Mouse (Mus musculus): ENCODE data around the gene Itgb1.
A peak's percentile ranks its signal among the peaks of the same experiment; 100 is the strongest.

Gene Itgb1

DNA sequence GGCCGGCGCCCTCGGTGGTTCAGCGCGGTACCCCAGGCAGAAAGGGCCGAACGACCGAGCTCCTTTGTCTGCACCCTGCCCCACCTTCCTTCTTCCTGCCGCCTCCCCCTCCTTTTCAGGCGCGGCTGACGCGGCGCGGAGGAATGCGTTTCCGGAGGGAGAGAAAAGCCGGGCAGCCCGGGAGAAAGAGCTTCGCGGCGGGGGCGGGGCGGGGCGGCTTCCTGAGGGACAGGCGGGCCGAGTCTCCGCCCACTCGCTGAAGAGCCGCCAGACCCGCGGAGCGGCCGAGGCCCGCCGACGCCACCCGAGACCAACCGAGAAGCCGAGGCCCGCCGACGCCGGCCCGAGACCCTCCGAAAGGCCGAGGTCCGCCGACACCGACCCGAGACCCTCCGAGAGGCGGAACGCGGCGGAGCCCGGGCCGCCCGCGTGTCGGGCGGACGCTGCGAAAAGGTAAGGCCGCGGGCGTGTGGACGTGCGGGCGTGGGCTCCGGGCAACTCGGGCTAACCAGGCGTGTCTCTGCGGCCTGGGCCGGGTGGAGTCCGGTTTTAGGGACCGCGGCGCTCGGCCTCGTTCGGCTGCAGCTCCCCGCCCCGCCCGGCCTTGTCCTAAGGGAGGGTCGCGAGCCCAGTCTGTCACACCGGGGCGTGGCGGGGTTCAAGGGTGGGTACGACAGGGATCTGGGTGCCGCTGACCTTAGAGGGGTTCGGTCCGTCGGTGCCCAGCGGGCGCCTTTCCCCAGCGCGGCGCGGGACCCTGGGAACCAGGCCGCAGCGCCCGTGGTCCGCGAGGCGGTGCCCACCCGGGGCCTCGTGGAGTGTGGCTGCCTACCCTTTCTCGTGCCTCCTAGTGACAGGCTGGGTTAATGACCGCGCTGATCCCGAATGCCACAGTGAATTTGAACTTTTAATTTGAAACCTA lies at the start of gene Itgb1:
Gene Itgb1 (plus strand): TSS at position 148 of the 922 bp plus-strand sequence.
- peak; percentile 95 for DNase-seq (ENCODE audit: low read depth, low spot score)

DNA sequence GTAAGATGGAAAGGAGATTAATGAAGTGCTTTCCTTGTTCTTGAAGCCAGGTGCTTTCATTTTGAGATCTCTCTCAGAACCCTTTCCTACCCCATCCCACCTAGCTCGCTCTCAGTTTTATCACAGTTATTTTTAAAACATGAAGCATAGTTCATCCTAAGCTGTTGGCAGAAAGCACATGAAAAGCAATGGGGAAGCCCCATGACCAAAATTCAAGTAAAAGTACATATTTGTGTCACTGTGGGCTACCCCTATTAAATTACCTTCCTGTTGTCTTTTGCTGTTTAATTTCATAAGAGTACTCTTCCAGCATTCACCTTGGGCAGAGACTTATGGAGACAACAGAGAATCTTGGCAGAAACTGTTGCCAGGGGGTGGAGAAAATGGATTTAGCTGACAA lies 42.4 kb upstream of the Itgb1 start:
- no peak for DNase-seq (ENCODE audit: low read depth, low spot score)

DNA sequence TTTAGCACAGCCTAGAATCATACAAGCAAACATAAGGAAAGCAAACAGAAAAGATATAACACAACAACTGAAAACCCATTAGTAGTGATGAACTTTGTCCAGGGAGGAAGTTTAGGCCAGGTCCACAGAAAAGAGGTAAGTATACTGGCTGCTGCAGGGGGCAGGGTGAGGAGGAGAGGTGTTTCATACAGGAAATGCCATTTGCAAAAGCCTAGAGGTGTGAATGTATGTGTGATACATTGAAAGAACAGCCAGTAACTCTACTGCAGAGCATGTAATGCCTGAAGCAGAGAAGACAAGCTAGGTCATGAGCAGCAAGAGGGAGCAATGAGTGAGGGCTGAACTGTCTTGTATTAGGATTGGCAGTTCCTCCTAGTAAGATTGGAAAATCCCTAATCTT lies 40.0 kb upstream of the Itgb1 start:
- DNase-seq (ENCODE audit: low read depth, low spot score), result no peak

DNA sequence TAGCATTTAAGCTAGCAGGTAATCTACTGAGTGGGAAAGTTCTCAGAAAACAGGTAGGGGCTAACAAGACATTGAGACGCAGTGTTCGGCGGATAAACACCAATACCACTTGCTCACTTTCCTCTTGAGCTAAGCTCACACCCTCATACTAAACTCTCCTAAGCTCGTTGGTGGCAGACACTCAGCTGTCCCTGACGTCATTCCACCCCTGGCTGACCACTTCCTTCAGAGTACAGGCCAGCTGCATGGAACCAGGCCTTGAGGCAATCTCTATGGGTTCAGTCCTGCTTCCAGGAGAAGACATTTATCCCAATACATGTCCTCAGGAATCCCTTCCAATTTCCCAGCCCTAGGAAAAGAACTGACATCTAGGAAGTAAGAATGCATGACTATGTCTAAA lies 39.0 kb upstream of the Itgb1 start:
- DNase-seq (ENCODE audit: low read depth, low spot score), result no peak

DNA sequence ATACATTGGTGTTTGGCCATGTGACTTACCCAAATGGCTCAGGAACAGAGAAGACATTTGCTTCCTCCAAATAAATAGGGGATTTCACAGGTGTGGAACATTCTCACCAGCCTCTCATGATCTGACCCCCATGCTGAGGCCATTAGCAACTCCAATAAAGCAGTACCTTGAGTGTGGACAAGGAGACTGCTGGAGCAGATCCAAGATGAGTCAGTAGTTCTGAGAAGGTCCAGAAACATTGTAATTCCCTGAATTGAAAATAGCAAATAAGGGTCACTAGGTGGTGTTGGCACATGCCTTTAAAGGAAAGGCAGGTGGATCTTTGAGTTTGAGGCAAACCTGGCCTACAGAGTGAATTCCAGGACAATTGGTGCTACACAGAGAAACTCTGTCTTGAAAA lies 37.4 kb upstream of the Itgb1 start:
- DNase-seq (ENCODE audit: low read depth, low spot score), result no peak

DNA sequence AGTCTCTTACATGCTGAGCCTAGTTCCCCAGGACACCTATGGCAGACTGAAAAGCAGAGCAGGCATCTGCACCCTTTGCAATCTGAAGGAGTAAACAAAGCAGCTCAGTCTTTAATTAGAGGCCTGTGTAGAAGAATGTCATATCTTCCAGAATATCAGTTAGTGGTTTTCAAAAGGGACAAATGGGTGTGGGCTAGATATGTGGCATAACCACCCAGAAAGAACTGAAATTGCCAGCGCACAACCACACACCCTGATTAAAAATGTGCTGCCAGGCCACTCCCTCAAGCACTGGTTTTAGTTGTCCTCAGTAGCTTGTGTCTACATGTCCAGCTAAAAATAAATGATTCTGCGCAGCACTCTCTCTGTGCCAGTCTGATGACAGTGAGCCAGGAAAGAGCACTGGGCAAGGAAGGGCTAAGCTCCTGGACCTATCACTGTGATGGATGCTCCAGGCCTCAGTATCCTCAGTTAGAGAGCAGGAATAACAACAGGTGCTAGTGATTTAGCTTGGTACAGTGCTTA lies 35.1 kb upstream of the Itgb1 start:
- no peak for DNase-seq (ENCODE audit: low read depth, low spot score)

DNA sequence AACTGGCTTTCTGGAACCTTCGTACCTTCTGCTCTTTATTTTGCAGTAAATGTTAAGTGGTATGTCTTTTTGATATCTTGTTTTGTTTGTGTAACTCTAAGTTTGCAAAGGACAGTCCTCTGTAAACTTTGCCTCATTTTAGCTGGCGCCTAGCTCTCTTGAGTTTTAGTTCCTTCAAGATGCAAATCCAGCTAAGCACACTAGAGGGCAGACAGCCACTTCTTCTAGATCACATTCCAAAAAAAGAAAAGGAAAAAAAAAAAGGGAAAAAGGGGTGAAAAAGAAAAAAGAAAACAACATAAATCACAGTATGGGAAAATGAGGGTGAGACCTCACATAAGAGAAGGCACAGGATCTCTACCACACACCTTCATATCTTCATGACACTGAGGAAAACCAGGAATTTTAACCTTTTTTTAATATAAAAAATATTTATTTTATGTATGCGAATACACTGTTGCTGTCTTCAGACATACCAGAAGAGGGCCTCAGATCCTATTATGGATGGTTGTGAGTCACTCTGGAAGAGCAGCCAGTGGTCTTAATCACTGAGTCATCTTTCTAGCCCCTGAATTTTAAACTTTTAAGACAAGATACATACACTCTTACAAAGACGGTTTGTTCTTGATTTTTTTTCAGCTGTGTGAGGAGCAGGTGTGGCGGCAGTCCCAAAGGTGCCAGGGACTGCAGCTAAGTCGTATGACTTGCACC lies 32.9 kb upstream of the Itgb1 start:
- no peak for DNase-seq (ENCODE audit: low read depth, low spot score)

DNA sequence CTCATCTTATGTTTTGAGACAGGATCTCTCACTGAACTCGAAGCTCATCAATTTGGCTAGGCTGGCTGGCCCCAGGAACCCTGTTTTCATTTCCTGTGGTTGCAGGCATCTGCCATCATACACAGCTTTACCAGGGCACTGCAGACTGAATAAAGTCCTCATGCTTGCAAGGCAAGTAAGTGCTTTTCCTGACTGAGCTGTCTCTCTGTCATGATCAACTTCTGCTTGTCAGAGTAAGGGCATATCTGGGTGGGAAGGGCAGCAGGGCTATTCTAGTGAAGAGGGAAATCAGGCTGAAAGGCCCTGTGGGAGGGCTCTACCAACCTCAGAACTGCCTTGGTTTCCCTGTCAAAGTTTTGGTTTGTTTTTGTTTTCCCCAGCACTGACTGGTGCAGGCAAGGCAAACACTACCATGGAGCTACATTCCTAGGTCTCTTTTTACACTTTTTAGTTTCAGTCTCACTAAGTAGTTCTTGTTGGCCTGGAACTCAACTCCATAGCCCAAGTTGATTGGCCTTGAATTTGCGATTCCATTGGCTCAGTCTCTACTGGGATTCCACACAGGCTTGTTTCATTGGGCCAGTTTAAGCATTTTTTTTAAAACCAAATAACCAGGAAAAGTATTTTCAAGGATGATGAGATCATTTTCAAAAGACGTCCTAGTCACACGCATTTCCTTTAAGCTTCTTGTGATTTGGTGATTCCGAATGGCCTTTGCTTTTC lies 31.7 kb upstream of the Itgb1 start:
- no peak for DNase-seq (ENCODE audit: low read depth, low spot score)

DNA sequence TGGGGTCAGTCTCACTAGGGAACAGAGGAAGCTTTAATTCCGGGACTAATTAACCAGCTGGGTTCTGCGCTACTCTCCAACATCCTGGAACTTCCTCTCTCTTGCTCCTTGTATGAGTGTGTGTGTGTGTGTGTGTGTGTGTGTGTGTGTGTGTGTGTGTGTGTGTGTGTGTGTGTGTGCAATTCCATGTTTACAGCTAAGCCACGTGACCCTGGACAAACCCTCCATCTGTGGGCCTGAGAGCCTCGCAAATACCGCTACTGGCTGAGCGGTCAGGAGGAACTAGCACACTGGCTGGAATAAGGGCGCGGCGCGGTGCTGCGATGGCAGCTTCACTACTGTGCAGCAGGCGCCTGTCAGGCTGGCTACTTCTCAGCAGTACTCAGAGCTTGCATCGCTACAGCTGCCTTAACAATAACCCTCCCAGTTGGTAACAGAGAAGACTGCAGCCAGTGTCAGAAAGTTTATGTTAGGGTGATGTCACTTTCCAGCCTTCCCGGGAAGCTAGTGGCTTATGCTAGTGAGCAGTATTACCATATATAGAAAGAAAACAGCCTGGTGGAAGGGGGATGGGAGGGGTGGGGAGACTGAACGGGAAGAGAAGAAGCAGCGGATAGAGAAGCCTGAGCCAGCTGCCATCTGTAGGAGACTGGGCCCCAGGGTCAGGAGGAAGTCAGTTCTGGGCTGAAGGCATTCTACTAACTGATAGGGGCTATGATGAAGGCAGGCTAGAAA lies 30.9 kb upstream of the Itgb1 start:
- peak; percentile 36 for DNase-seq (ENCODE audit: low read depth, low spot score)

DNA sequence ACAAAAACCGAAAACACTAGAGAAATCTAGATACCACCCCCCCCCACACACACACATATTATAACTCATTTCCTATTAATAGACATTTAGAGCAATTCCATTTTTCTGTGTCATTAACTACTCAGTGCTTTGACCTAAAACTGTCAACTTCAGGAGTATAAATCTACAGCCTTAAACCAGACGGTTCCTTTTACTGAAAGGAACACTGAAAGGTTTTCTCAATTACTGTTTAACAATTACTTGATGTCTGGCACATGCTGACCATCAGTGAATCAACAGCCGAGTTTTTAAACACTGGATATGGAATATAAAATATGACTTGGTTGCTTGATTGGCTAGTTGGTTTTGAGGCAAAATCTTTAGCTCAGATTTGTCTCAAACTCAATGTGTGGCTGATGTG lies 23.3 kb upstream of the Itgb1 start:
- DNase-seq (ENCODE audit: low read depth, low spot score), result no peak

DNA sequence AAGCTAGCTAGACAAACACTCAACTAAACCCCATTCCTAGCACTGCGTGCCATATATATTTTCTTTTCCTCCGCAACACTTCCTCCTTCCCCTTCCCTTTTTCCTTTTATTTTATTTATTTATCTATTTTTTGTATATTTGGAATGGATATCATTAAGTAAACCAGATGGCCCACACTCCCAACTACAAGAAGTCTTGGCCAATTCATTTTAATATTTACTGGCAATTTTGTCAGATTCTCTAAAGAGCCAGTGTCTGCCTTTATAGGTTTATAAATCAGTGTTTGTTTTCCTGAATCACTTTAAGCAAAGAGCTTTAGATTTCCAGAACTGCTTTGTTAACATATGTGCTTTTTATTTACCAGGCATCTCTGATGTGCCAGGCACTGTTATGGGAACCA lies 22.8 kb upstream of the Itgb1 start:
- DNase-seq (ENCODE audit: low read depth, low spot score), result no peak

DNA sequence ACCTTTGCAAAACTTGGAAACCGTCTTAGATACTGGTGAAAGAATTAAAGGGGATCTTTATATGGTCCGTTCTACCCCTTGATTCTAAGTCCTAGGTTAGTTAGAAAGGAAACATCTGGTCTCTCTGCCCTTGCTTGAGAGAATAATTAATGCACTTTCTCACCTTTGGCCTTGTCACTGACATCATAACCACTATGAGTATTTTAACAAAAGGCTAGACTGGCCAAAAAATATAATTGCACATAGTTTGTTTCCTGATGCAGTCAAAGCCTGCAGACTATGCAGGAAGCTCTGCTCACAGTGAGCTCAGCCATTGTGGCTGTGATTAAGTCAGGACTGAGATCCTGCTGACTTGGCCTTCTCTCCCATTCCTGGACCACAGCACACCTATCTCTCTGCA lies 22.3 kb upstream of the Itgb1 start:
- DNase-seq (ENCODE audit: low read depth, low spot score), result no peak

DNA sequence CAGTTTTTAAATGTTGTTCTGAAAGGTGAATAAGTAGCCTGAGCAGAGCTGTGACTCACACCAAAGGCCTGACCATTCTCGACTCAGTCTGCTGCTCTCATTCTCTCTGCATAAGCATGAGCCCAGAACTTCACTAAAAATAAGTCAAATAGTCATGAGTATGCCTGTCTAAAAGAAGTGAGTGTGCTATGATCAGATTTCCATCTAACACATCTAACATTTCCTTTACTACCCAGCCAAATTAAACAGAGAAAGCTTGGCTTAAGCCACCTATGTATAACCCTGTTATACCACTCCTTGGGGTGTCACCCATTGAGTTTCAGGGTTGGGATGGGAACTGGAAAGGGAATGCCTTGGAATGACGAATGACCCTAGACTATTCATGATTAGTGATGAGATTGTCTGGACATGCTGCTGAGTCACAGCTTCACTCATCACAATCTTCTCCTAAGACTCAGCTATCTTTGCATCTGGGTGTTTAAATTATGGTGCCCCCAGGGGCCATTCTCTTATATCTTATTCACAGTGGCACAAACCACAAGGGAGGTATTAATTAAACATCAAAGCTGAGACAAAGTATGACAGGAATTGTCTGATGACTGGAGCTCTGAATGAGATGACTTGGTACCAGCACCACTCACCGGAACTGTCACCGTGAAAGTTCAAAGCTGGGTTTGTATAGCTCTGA lies 18.7 kb upstream of the Itgb1 start:
- no peak for DNase-seq (ENCODE audit: low read depth, low spot score)

DNA sequence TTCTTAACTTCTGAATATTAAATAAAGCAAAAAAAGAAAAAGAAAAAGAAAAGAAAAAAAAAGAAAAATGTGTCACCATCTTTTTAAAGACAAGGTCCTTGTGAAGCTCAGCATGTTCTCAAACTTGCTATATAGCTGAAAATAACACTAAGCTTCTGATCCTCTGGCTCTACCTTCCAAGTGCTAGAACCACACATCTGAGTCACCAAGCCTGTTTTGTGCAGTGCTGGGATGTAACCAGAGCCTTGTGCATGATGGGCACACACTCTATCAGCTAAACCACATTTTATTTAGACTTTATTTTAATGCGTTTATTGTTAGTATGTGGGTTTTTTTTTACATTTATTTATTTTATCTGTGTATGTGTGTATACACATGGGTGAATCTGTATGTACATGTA lies 13.6 kb upstream of the Itgb1 start:
- DNase-seq (ENCODE audit: low read depth, low spot score), result no peak

DNA sequence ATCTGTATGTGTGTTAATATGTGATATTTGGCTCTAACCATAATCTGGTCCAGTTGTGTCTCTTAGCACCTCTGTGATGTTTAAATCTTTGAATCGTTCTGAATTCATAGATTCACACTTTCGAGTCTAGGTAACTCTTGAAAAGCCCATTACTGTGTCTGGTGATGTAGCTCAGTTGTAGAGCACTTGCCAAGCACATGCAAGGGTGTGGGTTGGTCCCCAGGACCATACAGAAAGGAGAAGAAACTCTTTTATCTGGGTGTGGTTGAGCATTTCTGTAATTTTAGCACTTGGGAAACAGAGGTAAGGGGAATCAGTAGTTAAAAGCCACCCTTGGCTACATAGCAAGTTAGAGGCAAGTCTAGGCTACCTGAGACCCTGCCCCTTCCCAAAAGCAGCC lies 13.0 kb upstream of the Itgb1 start:
- no peak for DNase-seq (ENCODE audit: low read depth, low spot score)

DNA sequence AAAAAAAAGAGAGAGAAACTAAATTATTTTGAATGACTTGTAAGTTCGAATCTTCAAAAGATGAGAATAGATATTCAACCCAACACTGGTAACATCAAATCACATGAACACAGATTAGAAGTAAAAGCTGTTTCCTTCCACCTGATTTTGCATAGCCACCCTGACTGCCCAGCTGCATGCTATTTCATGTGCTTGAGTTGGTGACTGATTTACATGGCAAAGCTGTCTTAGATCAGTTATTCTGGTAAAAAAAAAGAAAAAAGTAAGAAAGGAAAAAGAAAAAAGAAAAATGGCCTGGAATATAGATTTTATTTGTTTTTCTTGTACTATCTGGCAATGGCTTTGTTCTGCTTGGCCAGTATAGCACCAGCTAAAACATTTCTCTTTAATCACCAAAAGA lies 12.5 kb upstream of the Itgb1 start:
- no peak for DNase-seq (ENCODE audit: low read depth, low spot score)

DNA sequence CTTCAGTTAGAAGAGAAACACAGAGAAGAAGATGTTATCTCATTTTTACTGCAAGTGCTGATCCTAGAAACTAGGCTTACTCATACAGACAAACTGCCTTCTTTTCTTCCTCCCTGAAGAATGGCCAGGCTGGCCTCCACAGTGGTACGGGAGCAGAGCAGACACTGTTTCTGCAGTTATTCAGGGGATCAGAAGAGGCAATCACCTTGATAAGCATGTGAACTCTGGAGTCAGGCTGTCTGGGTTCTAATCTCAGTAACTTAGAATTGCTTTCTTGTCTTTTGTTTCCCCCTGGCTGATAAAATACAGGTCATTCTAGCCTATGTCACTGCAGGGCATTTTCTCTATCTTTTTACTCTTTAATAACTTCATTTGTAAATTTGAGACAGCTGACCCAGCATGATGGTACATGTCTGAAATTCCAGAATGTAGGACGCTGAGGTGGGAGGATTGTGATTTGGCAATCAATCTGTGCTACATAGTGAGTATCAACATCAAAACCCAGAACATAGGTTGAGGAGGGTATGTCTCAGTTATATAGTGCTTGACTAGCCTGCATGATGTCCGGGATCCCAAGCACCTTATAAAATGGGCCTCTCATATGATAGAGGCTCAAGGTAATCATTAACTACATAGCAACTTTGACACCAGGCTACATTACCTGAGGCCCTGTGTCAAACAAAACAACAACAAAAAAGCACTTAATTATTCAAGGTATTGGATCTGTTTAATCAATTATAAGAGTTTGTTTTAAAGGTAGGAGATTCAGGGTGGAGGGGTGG lies 9.4 kb upstream of the Itgb1 start:
- DNase-seq (ENCODE audit: low read depth, low spot score), result no peak

DNA sequence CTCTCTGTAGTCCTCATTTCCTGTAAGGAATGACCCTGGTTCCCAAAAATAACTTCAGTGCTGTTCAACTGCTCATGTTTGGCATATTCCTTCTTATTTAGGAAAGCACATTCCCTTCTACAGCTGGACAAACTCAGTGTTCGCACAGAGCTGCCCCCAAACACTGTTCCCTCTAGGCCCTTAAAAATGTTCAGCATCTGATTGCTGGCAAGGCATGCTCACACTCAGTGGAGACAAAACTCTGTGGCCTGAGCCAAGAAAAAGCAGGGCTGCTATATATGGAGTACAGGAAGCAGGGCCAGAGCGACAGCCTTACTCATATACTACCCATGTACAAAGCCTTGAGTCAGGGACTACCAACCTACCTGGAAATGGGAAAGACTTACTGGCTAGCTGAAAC lies 5.5 kb upstream of the Itgb1 start:
- no peak for DNase-seq (ENCODE audit: low read depth, low spot score)

DNA sequence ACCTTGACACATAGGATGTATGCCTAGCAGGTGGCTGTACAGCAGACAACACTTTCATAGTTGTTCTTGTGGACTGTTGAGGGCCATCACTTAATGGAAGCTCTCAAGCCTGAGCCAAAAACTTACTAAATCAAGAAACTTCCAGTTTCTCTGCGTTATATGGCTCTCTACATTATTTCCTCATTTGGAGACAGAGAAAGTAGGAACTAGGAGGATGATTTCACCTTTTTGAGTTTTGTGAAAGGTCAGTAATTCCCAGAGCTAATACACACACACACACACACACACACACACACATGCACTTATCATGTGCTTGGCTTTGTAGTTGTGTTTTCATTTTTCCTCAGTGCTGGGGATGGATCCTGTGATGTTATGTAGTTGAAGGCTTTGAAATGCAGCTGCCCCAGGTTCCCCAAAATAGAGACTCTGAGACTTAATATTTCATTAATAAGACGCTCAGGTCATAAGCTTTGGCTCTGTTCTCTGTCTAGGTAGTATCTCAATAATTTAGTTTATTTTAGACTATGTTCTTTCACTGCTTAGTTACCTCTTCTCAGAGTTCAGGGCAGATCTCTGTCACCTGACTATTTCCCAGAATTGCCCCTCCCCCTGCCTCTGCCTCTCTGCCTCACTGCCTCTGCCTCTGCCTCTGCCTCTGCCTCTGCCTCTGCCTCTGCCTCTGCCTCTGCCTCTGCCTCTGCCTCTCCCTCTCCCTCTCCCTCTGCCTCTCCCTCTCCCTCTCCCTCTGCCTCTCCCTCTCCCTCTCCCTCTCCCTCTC lies 4.7 kb upstream of the Itgb1 start:
- no peak for DNase-seq (ENCODE audit: low read depth, low spot score)

Measured in WW6 (cell line).